In genomic region chr5:119596994-119597391, GRCm38 (mm10) we compare ENCODE assay signal across 29 mouse cellular contexts.
A peak's percentile ranks its signal among the peaks of the same experiment; 100 is the strongest.
DNase-seq lines count a peak whose midpoint lies in the region; ATAC-seq and TF ChIP-seq lines count a peak whose summit lies in the region.
"Had no signal": no experiment of that assay in that cellular context is flagged by ENCODE, and none has a peak within 500 bp of the region (broad histone marks: within the 10 kb centered on the region; RNA-seq: fewer than 3 reads in every experiment).

No protein-coding gene starts in this region.

- no peak for TF ChIP-seq CTCF in lung, postnatal 0 days (IDR thresholded peaks at IDR 0.05)

- ATAC-seq in kidney, embryonic 14.5 days (ENCODE audit: low FRiP score, low TSS enrichment): no peak
- peak; percentile 18 for ATAC-seq in lung, postnatal 0 days
- ATAC-seq: activated CD4-positive, CD25-positive, alpha-beta regulatory T cell, adult 4 months; forebrain, embryonic 14.5 days; hindbrain, postnatal 0 days; intestine, embryonic 15.5 days; liver, embryonic 12.5 days; liver, postnatal 0 days had no signal

- no peak overlapping the region for H3K4me3 ChIP-seq in kidney, embryonic 14.5 days (ENCODE audit: low read length)
- no peak overlapping the region for H3K4me3 ChIP-seq in lung, postnatal 0 days (ENCODE audit: low read depth, low read length)
- H3K4me3 ChIP-seq: embryonic facial prominence, embryonic 12.5 days; heart, embryonic 10.5 days; hindbrain, embryonic 12.5 days; intestine, embryonic 15.5 days; liver, embryonic 12.5 days had no signal

- no peak overlapping the region for H3K9ac ChIP-seq in kidney, embryonic 14.5 days (ENCODE audit: low read depth, low read length)
- H3K9ac ChIP-seq in lung, postnatal 0 days (replicated peaks; ENCODE audit: low read depth): no peak overlapping the region
- H3K9ac ChIP-seq: embryonic facial prominence, embryonic 12.5 days; hindbrain, embryonic 12.5 days; intestine, embryonic 15.5 days; liver, embryonic 12.5 days; liver, postnatal 0 days had no signal

- no peak for DNase-seq in kidney, postnatal 10 days
- no peak for DNase-seq in lung, postnatal 0 days (ENCODE audit: low spot score)
- DNase-seq in lung, postnatal 36 days: no peak
- peak; percentile 65 for DNase-seq in adrenal gland, postnatal 10 days
- no peak for DNase-seq in ovary, postnatal 36 days (ENCODE audit: low spot score)
- DNase-seq in left cerebral cortex, adult 18-20 months (ENCODE audit: low spot score in 2 of 2): no peak
- DNase-seq: cerebellum, adult 11-12 months; cerebellum, adult 9-11 months; embryo, embryonic 11 days; gastrocnemius, postnatal 25 days; heart, adult 11 months; heart, postnatal 36 days; kidney, adult 2 months; kidney, postnatal 25 days; liver, postnatal 0 days; midbrain, embryonic 14.5 days; retina, postnatal 1 day; right cerebral cortex, postnatal 14 days; thymus, adult 18-20 months; thymus, postnatal 36 days had no signal

- H3K36me3 ChIP-seq in kidney, embryonic 14.5 days (ENCODE audit: control insufficient read depth, insufficient read depth, low read length): no peaks in the 10 kb centered on the region
- H3K36me3 ChIP-seq in lung, postnatal 0 days (ENCODE audit: insufficient read depth, low read length): no peaks in the 10 kb centered on the region
- H3K36me3 ChIP-seq: embryonic facial prominence, embryonic 12.5 days; heart, embryonic 10.5 days; hindbrain, embryonic 12.5 days; intestine, embryonic 15.5 days; liver, embryonic 12.5 days had no signal

- H3K27me3 ChIP-seq in kidney, embryonic 14.5 days (ENCODE audit: control insufficient read depth, insufficient read depth, low read length): no peaks in the 10 kb centered on the region
- H3K27me3 ChIP-seq in lung, postnatal 0 days (replicated peaks; ENCODE audit: insufficient read depth, low read length): no peaks in the 10 kb centered on the region
- H3K27me3 ChIP-seq: embryonic facial prominence, embryonic 12.5 days; hindbrain, embryonic 12.5 days; intestine, embryonic 15.5 days; liver, embryonic 12.5 days had no signal

- no peaks in the 10 kb centered on the region for H3K9me3 ChIP-seq in kidney, embryonic 14.5 days (ENCODE audit: control insufficient read depth, low read length)
- no peaks in the 10 kb centered on the region for H3K9me3 ChIP-seq in lung, postnatal 0 days (ENCODE audit: low read length)
- H3K9me3 ChIP-seq: embryonic facial prominence, embryonic 12.5 days; heart, embryonic 10.5 days; hindbrain, embryonic 12.5 days; intestine, embryonic 15.5 days; liver, embryonic 12.5 days had no signal

- no peak for TF ChIP-seq EP300 in lung, postnatal 0 days (IDR thresholded peaks at IDR 0.05)

- H3K4me2 ChIP-seq in kidney, embryonic 14.5 days (replicated peaks; ENCODE audit: low read depth, low read length): no peak overlapping the region
- no peak overlapping the region for H3K4me2 ChIP-seq in lung, postnatal 0 days (replicated peaks; ENCODE audit: low read depth, low read length)
- H3K4me2 ChIP-seq: embryonic facial prominence, embryonic 12.5 days; hindbrain, embryonic 12.5 days; intestine, embryonic 15.5 days; liver, embryonic 12.5 days had no signal

- peak overlapping the region; percentile 42; the same call in 1 of the 2 replicates for H3K27ac ChIP-seq in kidney, embryonic 14.5 days (ENCODE audit: low read depth, low read length)
- no peak overlapping the region for H3K27ac ChIP-seq in lung, postnatal 0 days (ENCODE audit: low read length)
- H3K27ac ChIP-seq: embryonic facial prominence, embryonic 12.5 days; heart, embryonic 10.5 days; hindbrain, embryonic 12.5 days; hindbrain, postnatal 0 days; intestine, embryonic 15.5 days; liver, embryonic 12.5 days had no signal

- 52% methylated on average over 8 of the region's 8 CpGs for WGBS in kidney, embryonic 14.5 days
- WGBS in lung, postnatal 0 days: 58% methylated on average over 7 of the region's 8 CpGs

- 0 out of 2 replicates have a peak, but pooled peaks cover 2% of the 10 kb centered on the region for H3K4me1 ChIP-seq in kidney, embryonic 14.5 days (ENCODE audit: control insufficient read depth, insufficient read depth, low read length)
- H3K4me1 ChIP-seq in lung, postnatal 0 days (ENCODE audit: insufficient read depth, low read depth, low read length): no peaks in the 10 kb centered on the region
- H3K4me1 ChIP-seq: embryonic facial prominence, embryonic 12.5 days; hindbrain, embryonic 12.5 days; liver, embryonic 12.5 days had no signal
